Mouse (Mus musculus) liver, postnatal 0 days (tissue): ENCODE results near the gene St7.

Experiments
- CTCF ChIP-seq: sonication (generic); IDR thresholded peaks from 2 replicates; pipeline ENCODE4 v1.5.1; 2016; ENCODE audit warnings: antibody characterized with exemption, low read depth
- EP300 ChIP-seq: IDR thresholded peaks from 2 replicates; pipeline ENCODE4 v1.6.1; 2016; ENCODE audit warnings: antibody characterized with exemption, low read depth, mild to moderate bottlenecking

- TF ChIP-seq EP300 (no peak), CTCF (no peak)
Observed at GRCm38 (mm10) chr6:17876670-17877179, 184.0 kb downstream of the St7 start.
